Mouse (Mus musculus) cerebral cortex, adult 2 months (tissue): ENCODE data around the gene Lonp2.

ENCODE experiments used
- WGBS: fragments of 180-500 bp; shearing (Covaris S2); methylation state at CpG from one replicate; pipeline ENCODE4 v1.1.7; 2018; 5-methylcytosine and 5-hydroxymethylcytosine counted together

Lonp2 gene

GRCm38 (mm10) chr8:86756948-86757733 lies 133.3 kb downstream of the Lonp2 start:
- WGBS: 13% methylated on average over 23 of the region's 23 CpGs

GRCm38 (mm10) chr8:86758651-86759050 lies 134.8 kb downstream of the Lonp2 start:
- 90% methylated on average over 3 of the region's 3 CpGs for WGBS

- WGBS: 68% methylated on average over 4 of the region's 4 CpGs
Measured at GRCm38 (mm10) chr8:86759090-86759491, 135.2 kb downstream of the Lonp2 start.

GRCm38 (mm10) chr8:86760746-86761145 lies 136.9 kb downstream of the Lonp2 start:
- 76% methylated on average over 6 of the region's 6 CpGs for WGBS

GRCm38 (mm10) chr8:86762806-86763205 lies 139.0 kb downstream of the Lonp2 start:
- 83% methylated on average over 5 of the region's 5 CpGs for WGBS

GRCm38 (mm10) chr8:86765155-86765554 lies 141.3 kb downstream of the Lonp2 start:
- 89% methylated on average over 10 of the region's 10 CpGs for WGBS

- WGBS: 81% methylated on average over 8 of the region's 8 CpGs
Measured at GRCm38 (mm10) chr8:86765669-86766068, 141.8 kb downstream of the Lonp2 start.

GRCm38 (mm10) chr8:86766548-86767211 lies 142.8 kb downstream of the Lonp2 start:
- WGBS: 85% methylated on average over 9 of the region's 9 CpGs

GRCm38 (mm10) chr8:86768499-86768898 lies 144.7 kb downstream of the Lonp2 start:
- WGBS: 55% methylated on average over 5 of the region's 5 CpGs

GRCm38 (mm10) chr8:86769945-86770715 lies 146.3 kb downstream of the Lonp2 start:
- 88% methylated on average over 1 of the region's 1 CpGs for WGBS
